Comparison of ENCODE assay signal across 10 mouse cellular contexts in genomic region chr2:33772439-33772838, GRCm38 (mm10).
DNase-seq lines count a peak whose midpoint lies in the region; ATAC-seq and TF ChIP-seq lines count a peak whose summit lies in the region.
"Had no signal": no experiment of that assay in that cellular context is flagged by ENCODE, and none has a peak within 500 bp of the region (broad histone marks: within the 10 kb centered on the region; RNA-seq: fewer than 3 reads in every experiment).

No protein-coding gene starts in this region.

- no peak overlapping the region for H3K4me3 ChIP-seq in embryonic facial prominence, embryonic 10.5 days
- H3K4me3 ChIP-seq in hindbrain, embryonic 10.5 days = no peak overlapping the region
- H3K4me3 ChIP-seq in midbrain, embryonic 13.5 days (replicated peaks) = no peak overlapping the region
- H3K4me3 ChIP-seq in thymus, adult 2 months (ENCODE audit: control insufficient read depth, insufficient read depth, low read length) = no peak overlapping the region
- H3K4me3 ChIP-seq: lung, embryonic 15.5 days had no signal

- WGBS in embryonic facial prominence, embryonic 10.5 days = 58% methylated on average over 9 of the region's 9 CpGs
- 61% methylated on average over 9 of the region's 9 CpGs for WGBS in hindbrain, embryonic 10.5 days
- 56% methylated on average over 9 of the region's 9 CpGs for WGBS in midbrain, embryonic 13.5 days
- 86% methylated on average over 9 of the region's 9 CpGs for WGBS in thymus, adult 2 months

- peaks cover 7% of the 10 kb centered on the region for H3K9me3 ChIP-seq in embryonic facial prominence, embryonic 10.5 days
- H3K9me3 ChIP-seq in hindbrain, embryonic 10.5 days = peaks cover 6% of the 10 kb centered on the region
- no peaks in the 10 kb centered on the region for H3K9me3 ChIP-seq in midbrain, embryonic 13.5 days

- TF ChIP-seq CTCF in thymus, adult 2 months (IDR thresholded peaks at IDR 0.05; ENCODE audit: borderline replicate concordance, control insufficient read depth, extremely low read depth, insufficient read depth, low read length, poor library complexity) = no peak

- peak; percentile 48 to 65 for DNase-seq in cerebellum, postnatal 14 days
- no peak for DNase-seq in cerebellum, adult 9-10 months
- peak; percentile 48 for DNase-seq in embryonic facial prominence, embryonic 10.5 days (ENCODE audit: low spot score)
- DNase-seq in hindbrain, embryonic 10.5 days (ENCODE audit: low spot score) = no peak
- no peak for DNase-seq in thymus, adult 2 months
- DNase-seq in spleen, adult 18-20 months = no peak

- TF ChIP-seq POLR2A in thymus, adult 2 months (IDR thresholded peaks at IDR 0.05; ENCODE audit: control insufficient read depth, extremely low read depth, insufficient read depth, low read length, poor library complexity) = no peak

- no peak overlapping the region for H3K4me2 ChIP-seq in midbrain, embryonic 13.5 days (replicated peaks)
- H3K4me2 ChIP-seq: lung, embryonic 15.5 days had no signal

- H3K27ac ChIP-seq in embryonic facial prominence, embryonic 10.5 days (replicated peaks) = peak overlapping the region; percentile 58
- H3K27ac ChIP-seq in hindbrain, embryonic 10.5 days = peak overlapping the region; percentile 24
- peak overlapping the region; percentile 75 for H3K27ac ChIP-seq in midbrain, embryonic 13.5 days
- no peak overlapping the region for H3K27ac ChIP-seq in thymus, adult 2 months (ENCODE audit: control insufficient read depth, insufficient read depth, low read length)
- H3K27ac ChIP-seq: lung, embryonic 15.5 days had no signal

- peaks cover 43% of the 10 kb centered on the region for H3K4me1 ChIP-seq in embryonic facial prominence, embryonic 10.5 days
- peaks cover 37% of the 10 kb centered on the region for H3K4me1 ChIP-seq in hindbrain, embryonic 10.5 days (replicated peaks)
- peaks cover 43% of the 10 kb centered on the region for H3K4me1 ChIP-seq in midbrain, embryonic 13.5 days (replicated peaks)
- peaks cover 20% of the 10 kb centered on the region for H3K4me1 ChIP-seq in thymus, adult 2 months (replicated peaks; ENCODE audit: control insufficient read depth, insufficient read depth, low read length)
- H3K4me1 ChIP-seq: lung, embryonic 15.5 days had no signal

- ATAC-seq in midbrain, embryonic 13.5 days = no peak
- no peak for ATAC-seq in granulocyte monocyte progenitor cell, adult 5-6 weeks (replicated peaks; ENCODE audit: poor library complexity, severe bottlenecking)
- ATAC-seq: Patski had no signal

- no peak overlapping the region; the same call in 1 of the 2 replicates for H3K9ac ChIP-seq in midbrain, embryonic 13.5 days (replicated peaks)
- H3K9ac ChIP-seq: lung, embryonic 15.5 days had no signal

- H3K36me3 ChIP-seq in embryonic facial prominence, embryonic 10.5 days (replicated peaks) = peaks cover 37% of the 10 kb centered on the region
- peaks cover 49% of the 10 kb centered on the region for H3K36me3 ChIP-seq in hindbrain, embryonic 10.5 days
- H3K36me3 ChIP-seq in midbrain, embryonic 13.5 days = peaks cover 16% of the 10 kb centered on the region
- no peaks in the 10 kb centered on the region for H3K36me3 ChIP-seq in thymus, adult 2 months (ENCODE audit: control insufficient read depth, insufficient read depth, low read length)

- H3K27me3 ChIP-seq in embryonic facial prominence, embryonic 10.5 days (replicated peaks; ENCODE audit: low read depth, poor library complexity, severe bottlenecking) = no peaks in the 10 kb centered on the region
- H3K27me3 ChIP-seq in hindbrain, embryonic 10.5 days (ENCODE audit: insufficient read depth, poor library complexity, severe bottlenecking) = no peaks in the 10 kb centered on the region
- no peaks in the 10 kb centered on the region for H3K27me3 ChIP-seq in midbrain, embryonic 13.5 days
- no peaks in the 10 kb centered on the region for H3K27me3 ChIP-seq in thymus, adult 2 months (ENCODE audit: control insufficient read depth, insufficient read depth, low read length)
- H3K27me3 ChIP-seq: lung, embryonic 15.5 days; Patski had no signal

Comparison
In these comparisons a context has a peak if more than half of its experiments do, and no peak if none do; other contexts are left out.
1. DNase-seq: peak in cerebellum, postnatal 14 days (2 of 2) and embryonic facial prominence, embryonic 10.5 days (single experiment); none in cerebellum, adult 9-10 months (single experiment), hindbrain, embryonic 10.5 days (single experiment), thymus, adult 2 months (single experiment) and spleen, adult 18-20 months (0 of 2).